In the genomic region with DNA sequence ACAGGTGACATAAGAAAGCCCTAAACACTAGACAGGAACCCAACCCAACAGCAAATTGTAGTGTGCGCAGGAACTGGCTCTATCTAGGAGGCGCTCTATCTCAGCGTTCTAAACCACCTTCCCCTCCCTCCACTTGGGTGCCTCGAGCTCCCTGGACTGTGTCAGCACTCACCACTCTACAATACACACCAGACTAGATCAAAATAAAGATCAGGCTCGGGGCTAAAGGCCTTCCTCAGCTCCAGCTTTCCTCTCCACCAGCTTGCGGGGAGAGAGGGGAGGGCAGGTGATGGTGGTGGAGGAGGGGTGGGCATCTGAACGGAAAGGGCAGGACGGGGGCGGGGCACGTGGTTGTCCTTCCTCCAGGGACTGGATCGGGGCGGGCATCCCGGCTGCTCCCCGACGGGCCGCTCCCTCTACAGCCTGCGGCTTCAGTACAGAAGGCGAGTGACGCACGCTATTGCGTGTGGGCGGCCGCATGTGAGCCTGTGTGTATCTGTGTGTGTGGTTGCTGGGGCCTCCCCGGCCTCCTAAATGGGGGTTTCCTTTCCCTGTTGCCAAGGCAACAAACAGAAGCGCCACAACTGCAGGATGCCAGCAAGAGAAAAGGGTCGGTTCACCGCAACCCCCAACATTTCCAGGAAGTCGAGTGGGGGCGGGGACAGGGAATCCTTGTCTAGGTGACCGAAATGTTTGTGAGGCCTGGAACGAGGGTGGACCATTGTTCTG, we compare ENCODE assay signal across 8 mouse cellular contexts. TPM values are rescaled to one million over a fixed set of nuclear protein-coding genes. Genes with fewer than 3 reads are reported as not detected.
A peak's percentile ranks its signal among the peaks of the same experiment; 100 is the strongest.
DNase-seq lines count a peak whose midpoint lies in the region; ATAC-seq and TF ChIP-seq lines count a peak whose summit lies in the region.

A gene (minus strand): TSS at position 265 of the 729 bp plus-strand sequence.

- no peaks in the 10 kb centered on the region for H3K27me3 ChIP-seq in MEL (ENCODE audit: control insufficient read depth in 1 of 2, insufficient read depth in 2 of 2, low read length in 2 of 2)
- H3K27me3 ChIP-seq in neural tube, embryonic 15.5 days (replicated peaks): no peaks in the 10 kb centered on the region; the same call in 1 of the 2 replicates

- no peaks in the 10 kb centered on the region for H3K9me3 ChIP-seq in MEL (replicated peaks; ENCODE audit: insufficient read depth, low read length)
- H3K9me3 ChIP-seq in neural tube, embryonic 15.5 days (replicated peaks): no peaks in the 10 kb centered on the region

- peak; percentile 59 to 76 (median 76) for TF ChIP-seq CTCF in MEL (IDR thresholded peaks at IDR 0.05 in 2 of 3, conservative IDR thresholded peaks at IDR 0.05 in 1 of 3; ENCODE audit: control insufficient read depth in 1 of 3, insufficient read depth in 1 of 3, low read depth in 2 of 3, low read length in 3 of 3, poor library complexity in 1 of 3, severe bottlenecking in 1 of 3)
- peak; percentile 58 for TF ChIP-seq CTCF in layer of hippocampus, adult 2 months (conservative IDR thresholded peaks at IDR 0.05)
- peak; percentile 38; the same call in 1 of the 2 replicates for TF ChIP-seq CTCF in lung, adult 2 months (IDR thresholded peaks at IDR 0.05; ENCODE audit: insufficient read depth, low read length)

- TF ChIP-seq RAD21 in MEL (IDR thresholded peaks at IDR 0.05; ENCODE audit: low read depth, low read length): no peak

- H3K79me2 ChIP-seq in MEL (ENCODE audit: control insufficient read depth, insufficient read depth, low read length, poor library complexity): peaks cover 1% of the 10 kb centered on the region; the same call in 1 of the 2 replicates

- peak; percentile 94 for ATAC-seq in neural tube, embryonic 15.5 days (ENCODE audit: low FRiP score)

- TF ChIP-seq POLR2A in MEL (IDR thresholded peaks at IDR 0.05; ENCODE audit: control insufficient read depth in 1 of 2, insufficient read depth in 1 of 2, low read depth in 1 of 2, low read length in 2 of 2, poor library complexity in 1 of 2): peak; percentile 54 to 68; a peak in 3 of 4 replicates
- peak; percentile 73; the same call in 1 of the 2 replicates for TF ChIP-seq POLR2A in lung, adult 2 months (IDR thresholded peaks at IDR 0.05; ENCODE audit: borderline replicate concordance, extremely low read depth, low read depth, low read length)

- DNase-seq in MEL (ENCODE audit: low read depth, low spot score): peak; percentile 99
- peak; percentile 92 for DNase-seq in cerebellum, adult 8-10 months
- DNase-seq in forelimb bud, embryonic 11.5 days (ENCODE audit: low read depth, low spot score): peak; percentile 97
- DNase-seq in heart, postnatal 4 days: peak; percentile 97
- DNase-seq in layer of hippocampus, adult 2 months (ENCODE audit: low spot score in 2 of 2): peak; percentile 92 to 93
- DNase-seq in lung, adult 2 months: peak; percentile 93
- peak; percentile 89 for DNase-seq in testis, postnatal 14 days (ENCODE audit: low spot score)

- under 1% methylated on average over 31 of the region's 31 CpGs for WGBS in lung, adult 2 months
- under 1% methylated on average over 31 of the region's 31 CpGs for WGBS in neural tube, embryonic 15.5 days

- peak within 1 kb of the TSS; percentile 55 to 73 for H3K4me3 ChIP-seq in MEL (ENCODE audit: control insufficient read depth in 1 of 2, insufficient read depth in 1 of 2, low read depth in 2 of 2, low read length in 2 of 2)
- peak within 1 kb of the TSS; percentile 55 for H3K4me3 ChIP-seq in layer of hippocampus, adult 2 months
- H3K4me3 ChIP-seq in lung, adult 2 months (replicated peaks; ENCODE audit: extremely low read depth, low read depth, low read length): peak within 1 kb of the TSS; percentile 90
- peak within 1 kb of the TSS; percentile 39 for H3K4me3 ChIP-seq in neural tube, embryonic 15.5 days (replicated peaks)

- peaks cover 26 to 69% of the 10 kb centered on the region in 2 experiments for H3K4me1 ChIP-seq in MEL (ENCODE audit: control insufficient read depth in 1 of 2, insufficient read depth in 2 of 2, low read length in 2 of 2)
- peaks cover 37% of the 10 kb centered on the region for H3K4me1 ChIP-seq in lung, adult 2 months (ENCODE audit: control insufficient read depth, insufficient read depth, low read length)
- peaks cover 39% of the 10 kb centered on the region for H3K4me1 ChIP-seq in neural tube, embryonic 15.5 days

- peak within 1 kb of the TSS; percentile 82 for H3K9ac ChIP-seq in MEL (ENCODE audit: control insufficient read depth, low read depth, low read length, poor library complexity, severe bottlenecking)
- peak within 1 kb of the TSS; percentile 46 for H3K9ac ChIP-seq in neural tube, embryonic 15.5 days (replicated peaks)

- H3K27ac ChIP-seq in MEL (ENCODE audit: control insufficient read depth, low read depth, low read length): peak within 1 kb of the TSS; percentile 98
- peak within 1 kb of the TSS; percentile 77 for H3K27ac ChIP-seq in layer of hippocampus, adult 2 months
- peak within 1 kb of the TSS; percentile 88 for H3K27ac ChIP-seq in neural tube, embryonic 15.5 days (replicated peaks)

- peak within 1 kb of the TSS; percentile 60 for H3K4me2 ChIP-seq in neural tube, embryonic 15.5 days

- TF ChIP-seq EP300 in MEL (IDR thresholded peaks at IDR 0.05; ENCODE audit: low read depth in 1 of 2, low read length in 2 of 2): peak; percentile 17 to 80; a peak in 2 of 4 replicates

- H3K36me3 ChIP-seq in MEL (ENCODE audit: control insufficient read depth in 1 of 2, insufficient read depth in 2 of 2, low read length in 2 of 2): peaks cover 0 to 56% of the 10 kb centered on the region in 2 experiments; a peak in 2 of 4 replicates
- H3K36me3 ChIP-seq in neural tube, embryonic 15.5 days: no peaks in the 10 kb centered on the region

TF ChIP-seq in MEL, 35 proteins besides CTCF, POLR2A, EP300 and RAD21 (continues in another document):
- TF ChIP-seq E2F4 (IDR thresholded peaks at IDR 0.05; ENCODE audit: borderline replicate concordance, low read depth, low read length): no peak
- peak; percentile 20 for TF ChIP-seq SMC3 (IDR thresholded peaks at IDR 0.05; ENCODE audit: low read depth, low read length)
- no peak for TF ChIP-seq ZNF384 (IDR thresholded peaks at IDR 0.05; ENCODE audit: low read depth, low read length)
- no peak for TF ChIP-seq ZKSCAN1 (IDR thresholded peaks at IDR 0.05; ENCODE audit: low read depth, low read length)
- TF ChIP-seq TAL1 (IDR thresholded peaks at IDR 0.05; ENCODE audit: low read length): no peak; the same call in 1 of the 2 replicates
- peak; percentile 47; the same call in 1 of the 2 replicates for TF ChIP-seq NRF1 (IDR thresholded peaks at IDR 0.05; ENCODE audit: insufficient read depth, low read depth, low read length, poor library complexity, severe bottlenecking)
- no peak for TF ChIP-seq MEF2A (IDR thresholded peaks at IDR 0.05; ENCODE audit: extremely low read depth, insufficient replicate concordance, low read depth, low read length, poor library complexity, severe bottlenecking)
- TF ChIP-seq GABPA (IDR thresholded peaks at IDR 0.05; ENCODE audit: low read depth, low read length): no peak
- no peak for TF ChIP-seq KAT2A (conservative IDR thresholded peaks at IDR 0.05; ENCODE audit: low read depth, low read length)
- peak; percentile 26; the same call in 1 of the 2 replicates for TF ChIP-seq GATA1 (IDR thresholded peaks at IDR 0.05; ENCODE audit: low read depth, low read length)
- TF ChIP-seq MXI1 (IDR thresholded peaks at IDR 0.05; ENCODE audit: low read depth, low read length): peak; percentile 93
- TF ChIP-seq BHLHE40 (IDR thresholded peaks at IDR 0.05; ENCODE audit: borderline replicate concordance, low read depth, low read length): peak; percentile 90
- TF ChIP-seq USF1 (IDR thresholded peaks at IDR 0.05; ENCODE audit: low read depth, low read length): peak; percentile 93
- peak; percentile 71 for TF ChIP-seq HCFC1 (IDR thresholded peaks at IDR 0.05; ENCODE audit: low read depth, low read length)
- TF ChIP-seq ZC3H11A (IDR thresholded peaks at IDR 0.05; ENCODE audit: low read depth, low read length): no peak
- no peak; the same call in 1 of the 2 replicates for TF ChIP-seq ZMIZ1 (IDR thresholded peaks at IDR 0.05; ENCODE audit: low read depth, low read length)
- TF ChIP-seq MYC (IDR thresholded peaks at IDR 0.05; ENCODE audit: low read depth, low read length): peak; percentile 73
- no peak; the same call in none of the 2 replicates for TF ChIP-seq RCOR1 (IDR thresholded peaks at IDR 0.05; ENCODE audit: low read depth, low read length)
- TF ChIP-seq NELFE (IDR thresholded peaks at IDR 0.05; ENCODE audit: low read depth, low read length): peak; percentile 76
- peak in 1 of 2 experiments; percentile 42; a peak in 1 of 4 replicates for TF ChIP-seq USF2 (IDR thresholded peaks at IDR 0.05; ENCODE audit: borderline replicate concordance in 1 of 2, insufficient read depth in 1 of 2, low read depth in 1 of 2, low read length in 2 of 2)
- peak; percentile 66 for TF ChIP-seq CHD2 (IDR thresholded peaks at IDR 0.05; ENCODE audit: low read length)
- TF ChIP-seq ELF1 (IDR thresholded peaks at IDR 0.05; ENCODE audit: low read depth, low read length): peak; percentile 80
- peak; percentile 98 for TF ChIP-seq SIN3A (IDR thresholded peaks at IDR 0.05; ENCODE audit: low read length)
- TF ChIP-seq ETS1 (IDR thresholded peaks at IDR 0.05; ENCODE audit: low read depth, low read length): peak; percentile 91
- peak; percentile 27; the same call in 1 of the 2 replicates for TF ChIP-seq MYB (IDR thresholded peaks at IDR 0.05; ENCODE audit: low read depth, low read length)
- TF ChIP-seq CHD1 (IDR thresholded peaks at IDR 0.05; ENCODE audit: low read depth, low read length): no peak
- peak; percentile 66 for TF ChIP-seq TBP (IDR thresholded peaks at IDR 0.05; ENCODE audit: low read depth, low read length)
- peak; percentile 89 for TF ChIP-seq MAZ (IDR thresholded peaks at IDR 0.05; ENCODE audit: low read depth, low read length)
- no peak for TF ChIP-seq UBTF (IDR thresholded peaks at IDR 0.05; ENCODE audit: borderline replicate concordance, insufficient read depth, low read depth, low read length)
- peak; percentile 91 for TF ChIP-seq MAX (IDR thresholded peaks at IDR 0.05; ENCODE audit: low read length)
- TF ChIP-seq TCF12 (IDR thresholded peaks at IDR 0.05; ENCODE audit: low read depth, low read length): no peak; the same call in none of the 2 replicates
- no peak for TF ChIP-seq POLR2AphosphoS5 (IDR thresholded peaks at IDR 0.05; ENCODE audit: borderline replicate concordance, low read depth, low read length)

RNA-seq across cellular contexts. Expression of the gene that starts here (rescaled TPM):
- total RNA-seq in MEL (2012; rRNA removed): 388 and 394 TPM in 2 replicates
- polyA plus RNA-seq in MEL (2012; ENCODE audit: insufficient read depth in 1 of 2, insufficient read length in 2 of 2, low read depth in 1 of 2, low replicate concordance in 2 of 2, missing spikeins in 1 of 2): 100 to 1,000 TPM; 128 to 302 TPM
- 100 to 1,000 TPM; 178 to 181 TPM for total RNA-seq in heart, postnatal 4 days (2021)
- total RNA-seq in layer of hippocampus, adult 2 months (2021): 10 to 100 TPM; 34.6 to 36.1 TPM
- polyA plus RNA-seq in lung, adult 2 months (2012; rRNA removed): 257 and 302 TPM in 2 replicates
- 70.3 and 78.7 TPM in 2 replicates for polyA plus RNA-seq in neural tube, embryonic 15.5 days (2015; fragmentation: Nextera tagmentation; extraction: Ambion mirVana)

Comparison
In these comparisons a context has a peak if more than half of its experiments do, and no peak if none do; other contexts are left out.
1. Peak in every context shown above with its lines: DNase-seq, ATAC-seq, H3K4me3 ChIP-seq and H3K27ac ChIP-seq.
2. RNA of the gene that starts here (total RNA-seq): 388 to 394 TPM in MEL and 178 to 181 TPM in heart, postnatal 4 days; 34.6 to 36.1 TPM in layer of hippocampus, adult 2 months; every median in the first group is over 4 times any median in the second.
3. H3K4me3 ChIP-seq: peak in every context shown above with its lines; median percentile 90 in lung, adult 2 months; 64 in MEL; 55 in layer of hippocampus, adult 2 months; 39 in neural tube, embryonic 15.5 days.